Comparison of ENCODE assay signal across 7 mouse cellular contexts in the genomic region with DNA sequence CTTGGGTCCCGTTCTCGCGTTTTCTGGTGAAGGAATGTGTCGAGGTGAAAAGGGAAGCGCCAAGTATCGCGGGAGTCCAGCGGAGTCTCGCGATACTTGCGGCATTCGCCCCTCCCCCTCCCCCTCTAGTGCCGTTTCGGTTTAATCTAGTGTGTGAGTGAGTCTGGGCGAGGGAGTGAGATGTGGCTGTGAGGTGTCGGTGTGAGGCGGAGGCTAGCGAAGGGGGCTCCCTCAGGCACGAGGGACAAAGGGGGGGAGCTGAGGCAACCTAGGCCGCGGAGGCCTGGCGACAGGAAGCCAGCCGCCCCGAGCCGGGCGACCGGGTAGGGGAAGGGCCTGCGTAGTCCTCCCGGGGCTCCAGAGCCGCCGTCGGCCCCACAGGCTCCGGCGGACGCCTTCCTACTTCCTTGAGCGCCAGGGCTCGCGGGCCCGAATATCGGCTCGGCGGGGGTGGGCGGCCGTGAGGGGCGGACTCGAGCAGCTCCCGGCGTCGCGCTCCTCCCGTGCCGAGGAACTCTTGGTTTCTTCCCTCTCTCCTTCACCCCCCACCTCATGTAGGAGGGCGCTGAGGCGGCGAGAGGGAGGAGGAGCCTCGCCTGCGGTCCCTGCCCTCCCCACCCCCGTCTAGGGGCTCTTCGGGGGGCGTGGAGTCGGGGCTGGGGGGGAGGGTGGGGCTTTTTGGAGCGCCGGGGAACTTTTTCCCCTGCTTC. TPM values are rescaled to one million over a fixed set of nuclear protein-coding genes. Genes with fewer than 3 reads are reported as not detected.
DNase-seq lines count a peak whose midpoint lies in the region; ATAC-seq lines count a peak whose summit lies in the region.

A gene (plus strand): TSS at position 419 of the 710 bp plus-strand sequence.

- H3K4me2 ChIP-seq in embryonic facial prominence, embryonic 12.5 days (replicated peaks), result peak within 1 kb of the TSS; percentile 78
- H3K4me2 ChIP-seq in limb, embryonic 11.5 days (ENCODE audit: low read depth, severe bottlenecking), result peak within 1 kb of the TSS; percentile 83
- peak within 1 kb of the TSS; percentile 94 for H3K4me2 ChIP-seq in midbrain, embryonic 14.5 days (ENCODE audit: low read length)

- peak; percentile 89 for ATAC-seq in embryonic facial prominence, embryonic 12.5 days (ENCODE audit: insufficient number of reproducible peaks, insufficient read depth, low FRiP score, low TSS enrichment)
- peak; percentile 90 for ATAC-seq in limb, embryonic 11.5 days (ENCODE audit: insufficient number of reproducible peaks, low FRiP score, low TSS enrichment, low read depth)
- ATAC-seq in midbrain, embryonic 14.5 days (ENCODE audit: low FRiP score, low TSS enrichment), result peak; percentile 94

- H3K4me1 ChIP-seq in embryonic facial prominence, embryonic 12.5 days, result peaks cover 8% of the 10 kb centered on the region; the same call in 1 of the 2 replicates
- H3K4me1 ChIP-seq in limb, embryonic 11.5 days (ENCODE audit: control insufficient read depth, insufficient read depth, low read length), result 0 out of 2 replicates have a peak, but pooled peaks cover 2% of the 10 kb centered on the region
- peaks cover 24% of the 10 kb centered on the region for H3K4me1 ChIP-seq in midbrain, embryonic 14.5 days (ENCODE audit: control insufficient read depth, insufficient read depth, low read length)

- no peaks in the 10 kb centered on the region for H3K27me3 ChIP-seq in embryonic facial prominence, embryonic 12.5 days
- H3K27me3 ChIP-seq in limb, embryonic 11.5 days (ENCODE audit: control insufficient read depth, insufficient read depth, low read length), result no peaks in the 10 kb centered on the region
- no peaks in the 10 kb centered on the region for H3K27me3 ChIP-seq in midbrain, embryonic 14.5 days (ENCODE audit: control insufficient read depth, insufficient read depth, low read length)

- no peaks in the 10 kb centered on the region for H3K9me3 ChIP-seq in embryonic facial prominence, embryonic 12.5 days
- no peaks in the 10 kb centered on the region for H3K9me3 ChIP-seq in limb, embryonic 11.5 days (ENCODE audit: control insufficient read depth, low read length)
- no peaks in the 10 kb centered on the region for H3K9me3 ChIP-seq in midbrain, embryonic 14.5 days (ENCODE audit: control insufficient read depth, low read length)

- WGBS in embryonic facial prominence, embryonic 12.5 days, result under 1% methylated on average over 53 of the region's 63 CpGs
- WGBS in limb, embryonic 11.5 days, result under 1% methylated on average over 49 of the region's 63 CpGs
- under 1% methylated on average over 57 of the region's 63 CpGs for WGBS in midbrain, embryonic 14.5 days

- peak within 1 kb of the TSS; percentile 99 for H3K9ac ChIP-seq in embryonic facial prominence, embryonic 12.5 days
- H3K9ac ChIP-seq in limb, embryonic 11.5 days (ENCODE audit: low read length), result peak within 1 kb of the TSS; percentile 98
- H3K9ac ChIP-seq in midbrain, embryonic 14.5 days (replicated peaks; ENCODE audit: low read length), result peak within 1 kb of the TSS; percentile 95

- H3K36me3 ChIP-seq in embryonic facial prominence, embryonic 12.5 days, result peaks cover 3% of the 10 kb centered on the region; the same call in 1 of the 2 replicates
- no peaks in the 10 kb centered on the region; the same call in 1 of the 2 replicates for H3K36me3 ChIP-seq in limb, embryonic 11.5 days (ENCODE audit: control insufficient read depth, insufficient read depth, low read length)
- peaks cover under 1% of the 10 kb centered on the region; the same call in 1 of the 2 replicates for H3K36me3 ChIP-seq in midbrain, embryonic 14.5 days (ENCODE audit: control insufficient read depth, insufficient read depth, low read length)

- peak within 1 kb of the TSS; percentile 88 for H3K4me3 ChIP-seq in embryonic facial prominence, embryonic 12.5 days
- peak within 1 kb of the TSS; percentile 90 for H3K4me3 ChIP-seq in limb, embryonic 11.5 days (ENCODE audit: low read depth, low read length)
- H3K4me3 ChIP-seq in midbrain, embryonic 14.5 days (replicated peaks; ENCODE audit: low read depth, low read length), result peak within 1 kb of the TSS; percentile 92

- H3K27ac ChIP-seq in embryonic facial prominence, embryonic 12.5 days, result peak within 1 kb of the TSS; percentile 100
- H3K27ac ChIP-seq in limb, embryonic 11.5 days (replicated peaks; ENCODE audit: low read depth, low read length), result peak within 1 kb of the TSS; percentile 100
- H3K27ac ChIP-seq in midbrain, embryonic 14.5 days (replicated peaks; ENCODE audit: low read depth, low read length), result peak within 1 kb of the TSS; percentile 99

- peak; percentile 93 for DNase-seq in adrenal gland, postnatal 25 days
- DNase-seq in heart, adult 11 months, result peak; percentile 100
- peak; percentile 97 for DNase-seq in kidney, adult 18-20 months
- peak; percentile 99 for DNase-seq in limb, embryonic 11.5 days (ENCODE audit: low spot score)
- peak; percentile 80 for DNase-seq in midbrain, embryonic 14.5 days
- DNase-seq in spleen, adult 18-20 months, result peak; percentile 93

RNA-seq across cellular contexts. Expression of the gene that starts here (rescaled TPM):
- total RNA-seq in adrenal gland, postnatal 25 days (2021), result 49.5 and 51.7 TPM in 2 replicates
- polyA plus RNA-seq in embryonic facial prominence, embryonic 12.5 days (2016; fragmentation: Nextera tagmentation; extraction: Ambion mirVana), result 15.9 and 16.7 TPM in 2 replicates
- 14.6 and 17.4 TPM in 2 replicates for polyA plus RNA-seq in limb, embryonic 11.5 days (2014; fragmentation: Nextera tagmentation; extraction: Ambion mirVana)
- polyA plus RNA-seq in midbrain, embryonic 14.5 days (2014; fragmentation: Nextera tagmentation; extraction: Ambion mirVana), result 11.1 and 12.4 TPM in 2 replicates

Comparison
In these comparisons a context has a peak if more than half of its experiments do, and no peak if none do; other contexts are left out.
1. Peak in every context shown above with its lines: DNase-seq, ATAC-seq, H3K4me3 ChIP-seq and H3K27ac ChIP-seq.